Mouse (Mus musculus): ENCODE data around the gene Efna4. TPM values are rescaled to one million over a fixed set of nuclear protein-coding genes. Genes with fewer than 3 reads are reported as not detected.

The Efna4 gene
- polyA plus RNA-seq, 1 experiment from 2014 or later: 0.24 TPM

DNA sequence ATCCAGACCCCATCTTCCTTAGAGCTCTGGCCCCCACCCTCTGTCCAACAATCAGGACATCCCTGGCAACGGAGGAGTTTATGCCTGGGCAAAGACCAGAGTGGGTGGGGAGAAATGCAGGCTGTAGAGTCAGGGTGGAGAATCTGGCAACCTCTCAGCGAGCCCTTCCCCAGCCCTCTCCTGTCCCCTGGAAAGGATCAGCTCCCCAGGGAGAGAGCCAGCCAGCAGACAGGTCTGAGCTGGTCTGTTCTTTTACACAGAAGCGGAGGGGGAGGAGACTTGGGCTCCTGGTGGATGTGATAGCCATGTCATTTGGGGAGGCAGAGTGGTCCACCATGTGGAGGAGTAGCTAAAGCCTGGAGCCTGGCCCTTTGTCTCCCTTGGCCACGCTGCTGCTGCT is 9.2 kb downstream of the Efna4 start:
- Histone ChIP-seq H3K9ac (no peak overlapping the region), H3K36me3 (replicated peaks) (no peaks in the 10 kb centered on the region), H3K9me3 (replicated peaks) (no peaks in the 10 kb centered on the region), H3K27me3 (peaks cover 89% of the 10 kb centered on the region), H3K4me2 (no peak overlapping the region), H3K4me1 (replicated peaks) (0 out of 2 replicates have a peak, but pooled peaks cover 4% of the 10 kb centered on the region), H3K4me3 (replicated peaks) (no peak overlapping the region), H3K27ac (replicated peaks) (no peak overlapping the region)
- ATAC-seq (ENCODE audit: insufficient read depth): no peak
- WGBS (ENCODE audit: insufficient replicate concordance): 21% methylated on average over 4 of the region's 4 CpGs

DNA sequence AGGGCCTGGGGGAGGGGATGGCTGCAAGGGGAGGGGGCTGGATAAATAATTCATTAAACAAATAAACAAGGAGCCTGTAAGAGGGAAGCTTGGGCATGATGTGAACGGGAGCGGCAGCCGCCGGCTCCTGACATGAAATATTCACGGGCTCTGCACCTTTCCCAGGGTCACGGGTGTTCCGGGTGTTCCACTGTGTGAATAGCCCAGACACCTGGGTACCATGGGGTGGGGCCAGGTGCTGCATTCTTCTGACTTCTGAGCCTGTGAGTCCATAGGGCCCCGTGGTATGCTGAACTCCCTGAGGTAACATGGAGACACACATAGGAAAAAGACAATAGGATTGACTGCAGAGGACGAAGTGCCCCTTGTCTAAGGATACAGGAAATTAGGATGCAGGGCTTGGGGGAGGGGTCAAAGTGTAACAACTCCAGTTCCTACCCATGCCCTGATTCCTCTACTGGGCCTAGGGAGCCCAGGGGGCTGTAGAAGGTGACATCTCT is 10.4 kb downstream of the Efna4 start:
- Histone ChIP-seq H3K27me3 (peaks cover 94% of the 10 kb centered on the region), H3K9ac (no peak overlapping the region), H3K27ac (replicated peaks) (no peak overlapping the region), H3K4me1 (replicated peaks) (peaks cover 9% of the 10 kb centered on the region), H3K36me3 (replicated peaks) (no peaks in the 10 kb centered on the region), H3K4me2 (no peak overlapping the region), H3K9me3 (replicated peaks) (no peaks in the 10 kb centered on the region), H3K4me3 (replicated peaks) (no peak overlapping the region)
- 51% methylated on average over 9 of the region's 9 CpGs for WGBS (ENCODE audit: insufficient replicate concordance)
- ATAC-seq (ENCODE audit: insufficient read depth): no peak

DNA sequence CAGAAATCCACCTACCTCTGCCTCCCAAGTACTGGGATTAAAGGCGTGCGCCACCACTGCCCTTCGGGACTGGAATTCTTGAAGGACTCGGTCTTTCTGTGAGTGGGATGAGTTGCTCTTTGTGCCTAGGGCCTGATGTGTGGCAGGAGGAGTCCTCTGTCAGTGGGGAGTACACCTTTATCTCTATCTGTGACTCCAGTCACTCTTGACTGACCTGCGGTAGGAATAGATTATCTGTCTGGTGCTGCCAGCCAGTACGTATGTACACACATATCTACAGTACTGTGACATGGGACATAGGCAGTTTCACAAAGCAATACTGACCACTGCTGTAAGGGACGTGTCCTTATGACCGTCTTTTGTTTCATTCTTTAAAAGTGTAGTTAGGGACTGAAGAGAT is 11.9 kb downstream of the Efna4 start:
- H3K4me3 ChIP-seq (replicated peaks): no peak overlapping the region
- ATAC-seq (ENCODE audit: insufficient read depth): no peak
- H3K4me1 ChIP-seq (replicated peaks): peaks cover 20% of the 10 kb centered on the region
- no peaks in the 10 kb centered on the region for H3K9me3 ChIP-seq (replicated peaks)
- no peak overlapping the region for H3K9ac ChIP-seq
- no peak overlapping the region for H3K27ac ChIP-seq (replicated peaks)
- no peaks in the 10 kb centered on the region for H3K36me3 ChIP-seq (replicated peaks)
- H3K4me2 ChIP-seq: no peak overlapping the region
- peaks cover 95% of the 10 kb centered on the region for H3K27me3 ChIP-seq
- 58% methylated on average over 8 of the region's 8 CpGs for WGBS (ENCODE audit: insufficient replicate concordance)

DNA sequence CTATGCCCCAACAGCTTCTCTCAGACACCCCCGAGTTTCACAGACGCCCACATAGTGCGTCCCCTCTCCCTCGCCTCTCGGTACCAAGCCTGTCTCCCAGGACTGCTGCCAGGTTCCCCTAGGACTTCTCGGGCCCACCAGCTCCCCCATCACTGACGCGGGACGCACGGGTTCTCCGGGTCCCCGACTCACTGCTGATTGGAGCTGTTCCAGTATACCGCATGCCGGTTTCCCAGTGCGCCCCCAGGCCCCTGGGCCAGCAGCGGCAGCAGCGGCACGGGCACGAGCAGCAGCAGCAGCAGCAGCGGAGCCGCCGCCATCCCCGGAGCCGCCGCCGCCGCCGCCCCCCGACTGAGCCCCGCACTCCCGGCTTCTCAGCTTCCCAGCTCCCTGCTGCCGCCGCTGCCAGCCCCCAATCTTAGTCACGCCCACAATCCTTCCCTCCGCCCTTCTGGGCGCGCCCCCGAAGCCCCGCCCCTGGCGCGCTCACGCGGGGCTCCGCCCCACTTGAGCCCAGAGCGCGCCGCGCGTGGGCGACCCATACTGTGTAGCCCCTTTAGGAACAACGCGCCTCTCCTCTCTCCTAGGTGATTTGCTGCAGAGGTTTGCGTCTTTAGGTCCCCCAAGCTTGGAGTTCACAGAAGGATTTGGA is 15.2 kb downstream of the Efna4 start, which contains the start of gene Efna3:
Gene Efna3 (minus strand): TSS at position 452 of the 652 bp plus-strand sequence.
- Histone ChIP-seq H3K4me1 (replicated peaks) (peaks cover 35% of the 10 kb centered on the region), H3K27ac (replicated peaks) (no peak within 1 kb of the TSS), H3K27me3 (peaks cover 98% of the 10 kb centered on the region), H3K36me3 (replicated peaks) (no peaks in the 10 kb centered on the region), H3K4me2 (peak within 1 kb of the TSS; percentile 68), H3K9me3 (replicated peaks) (no peaks in the 10 kb centered on the region), H3K4me3 (replicated peaks) (peak within 1 kb of the TSS; percentile 45), H3K9ac (no peak within 1 kb of the TSS)
- WGBS (ENCODE audit: insufficient replicate concordance): under 1% methylated on average over 53 of the region's 53 CpGs
- ATAC-seq (ENCODE audit: insufficient read depth): no peak

DNA sequence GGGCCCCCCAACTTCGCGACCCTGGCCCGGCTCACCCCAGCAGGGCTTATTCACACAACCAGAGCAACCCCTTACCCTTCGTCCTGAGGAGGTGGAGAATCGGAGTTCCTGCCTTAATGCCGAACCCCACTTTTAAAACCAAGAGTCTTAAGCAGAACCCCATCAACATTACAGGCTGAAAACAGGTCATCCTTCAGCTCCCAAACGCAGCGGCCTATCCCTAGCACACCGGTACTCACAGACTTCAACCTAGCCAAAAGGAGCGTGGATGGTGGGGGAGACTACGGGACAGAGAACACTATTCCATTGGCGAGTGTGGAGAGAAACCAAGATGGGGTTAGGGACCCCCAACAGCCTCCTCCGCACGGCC is 15.7 kb downstream of the Efna4 start:
- Histone ChIP-seq H3K9me3 (replicated peaks) (no peaks in the 10 kb centered on the region), H3K4me2 (peak overlapping the region; percentile 68), H3K27me3 (peaks cover 98% of the 10 kb centered on the region), H3K9ac (no peak overlapping the region), H3K4me1 (replicated peaks) (peaks cover 35% of the 10 kb centered on the region), H3K4me3 (replicated peaks) (peak overlapping the region; percentile 45), H3K27ac (replicated peaks) (no peak overlapping the region), H3K36me3 (replicated peaks) (no peaks in the 10 kb centered on the region)
- WGBS (ENCODE audit: insufficient replicate concordance): 2% methylated on average over 14 of the region's 14 CpGs
- no peak for ATAC-seq (ENCODE audit: insufficient read depth)

DNA sequence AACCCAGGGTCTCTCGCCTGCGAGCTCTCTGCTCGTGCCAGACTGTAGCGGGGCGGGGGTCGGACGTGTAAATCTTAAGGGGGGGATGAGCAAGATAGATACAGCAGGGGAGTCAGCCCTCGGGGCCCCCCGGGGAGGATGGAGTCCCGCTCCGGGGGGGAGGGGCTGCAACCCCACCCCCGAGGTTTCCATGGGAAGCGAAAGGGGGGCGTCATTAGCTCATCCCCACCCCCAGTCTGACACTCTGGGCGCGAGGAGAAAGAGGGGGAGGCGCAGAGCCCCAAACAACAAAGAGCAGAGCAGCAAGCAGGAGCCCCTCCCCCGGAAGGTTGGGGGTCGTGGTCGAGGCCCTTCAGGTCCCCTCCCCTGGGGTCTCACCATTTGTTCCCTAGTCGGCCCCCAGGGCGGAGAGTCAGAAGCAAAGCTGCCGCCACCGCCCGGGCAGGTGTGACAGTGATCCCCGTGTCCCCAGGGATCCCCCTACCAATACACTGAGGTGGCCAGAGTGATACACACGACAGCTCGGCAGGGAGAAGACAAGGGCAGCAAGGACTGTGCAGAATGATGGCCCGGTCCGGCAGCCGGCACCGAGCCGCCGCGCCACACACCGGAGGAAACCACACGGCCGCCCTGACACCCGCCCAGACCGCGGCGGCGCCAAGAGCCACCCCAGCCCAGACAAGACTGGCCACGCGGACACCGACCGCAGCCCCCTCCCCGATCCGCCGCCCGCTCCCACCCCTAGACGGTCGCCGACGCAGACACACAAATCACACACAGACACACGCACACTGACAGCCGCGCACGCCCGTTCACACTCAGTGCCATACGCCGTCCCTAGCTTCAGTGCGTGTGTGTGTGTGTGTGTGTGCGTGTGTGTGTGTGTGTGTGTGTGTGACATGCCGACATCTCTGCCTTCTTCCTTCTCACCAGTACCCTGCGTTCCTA is 16.4 kb downstream of the Efna4 start:
- no peaks in the 10 kb centered on the region for H3K36me3 ChIP-seq (replicated peaks)
- H3K27ac ChIP-seq (replicated peaks): no peak overlapping the region
- peaks cover 100% of the 10 kb centered on the region for H3K27me3 ChIP-seq
- peak overlapping the region; percentile 17 for H3K4me3 ChIP-seq (replicated peaks)
- no peak overlapping the region for H3K9ac ChIP-seq
- peaks cover 38% of the 10 kb centered on the region for H3K4me1 ChIP-seq (replicated peaks)
- peak overlapping the region; percentile 68 for H3K4me2 ChIP-seq
- 2% methylated on average over 66 of the region's 66 CpGs for WGBS (ENCODE audit: insufficient replicate concordance)
- no peaks in the 10 kb centered on the region for H3K9me3 ChIP-seq (replicated peaks)
- no peak for ATAC-seq (ENCODE audit: insufficient read depth)

DNA sequence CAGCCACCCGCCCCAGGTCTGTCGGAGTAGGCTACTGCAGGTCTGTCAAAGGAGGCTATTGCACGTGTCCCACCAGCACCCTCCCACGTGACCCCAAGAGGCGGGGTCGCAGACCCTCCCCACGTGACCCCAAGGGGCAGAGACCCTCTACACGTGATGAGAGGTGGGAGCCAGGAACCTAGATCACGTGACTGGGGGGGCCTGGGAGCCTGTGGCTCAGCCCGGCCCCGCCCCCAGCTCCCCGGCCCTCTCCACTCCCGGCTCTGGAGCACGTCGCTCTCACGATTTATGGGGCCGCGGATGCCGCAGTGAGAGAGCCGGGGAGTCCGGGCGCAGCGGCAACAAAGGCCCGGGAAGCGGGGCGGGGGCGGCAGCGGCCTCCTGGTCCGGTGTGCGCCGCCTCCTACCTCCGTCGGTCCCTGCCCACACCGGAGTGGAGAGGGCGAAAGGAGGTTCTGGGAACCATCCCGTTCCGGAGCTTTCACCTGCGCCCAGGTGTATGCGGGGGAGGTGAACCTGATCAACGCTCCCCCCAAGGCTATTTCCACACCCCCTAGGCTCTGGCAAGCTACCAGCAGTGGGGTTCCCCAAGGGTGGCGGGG is 17.1 kb downstream of the Efna4 start:
- peak overlapping the region; percentile 68 for H3K4me2 ChIP-seq
- no peaks in the 10 kb centered on the region for H3K9me3 ChIP-seq (replicated peaks)
- no peak overlapping the region for H3K9ac ChIP-seq
- H3K4me3 ChIP-seq (replicated peaks): peak overlapping the region; percentile 17
- H3K36me3 ChIP-seq (replicated peaks): no peaks in the 10 kb centered on the region
- peaks cover 100% of the 10 kb centered on the region for H3K27me3 ChIP-seq
- under 1% methylated on average over 41 of the region's 41 CpGs for WGBS (ENCODE audit: insufficient replicate concordance)
- peaks cover 45% of the 10 kb centered on the region for H3K4me1 ChIP-seq (replicated peaks)
- no peak overlapping the region for H3K27ac ChIP-seq (replicated peaks)
- ATAC-seq (ENCODE audit: insufficient read depth): no peak

DNA sequence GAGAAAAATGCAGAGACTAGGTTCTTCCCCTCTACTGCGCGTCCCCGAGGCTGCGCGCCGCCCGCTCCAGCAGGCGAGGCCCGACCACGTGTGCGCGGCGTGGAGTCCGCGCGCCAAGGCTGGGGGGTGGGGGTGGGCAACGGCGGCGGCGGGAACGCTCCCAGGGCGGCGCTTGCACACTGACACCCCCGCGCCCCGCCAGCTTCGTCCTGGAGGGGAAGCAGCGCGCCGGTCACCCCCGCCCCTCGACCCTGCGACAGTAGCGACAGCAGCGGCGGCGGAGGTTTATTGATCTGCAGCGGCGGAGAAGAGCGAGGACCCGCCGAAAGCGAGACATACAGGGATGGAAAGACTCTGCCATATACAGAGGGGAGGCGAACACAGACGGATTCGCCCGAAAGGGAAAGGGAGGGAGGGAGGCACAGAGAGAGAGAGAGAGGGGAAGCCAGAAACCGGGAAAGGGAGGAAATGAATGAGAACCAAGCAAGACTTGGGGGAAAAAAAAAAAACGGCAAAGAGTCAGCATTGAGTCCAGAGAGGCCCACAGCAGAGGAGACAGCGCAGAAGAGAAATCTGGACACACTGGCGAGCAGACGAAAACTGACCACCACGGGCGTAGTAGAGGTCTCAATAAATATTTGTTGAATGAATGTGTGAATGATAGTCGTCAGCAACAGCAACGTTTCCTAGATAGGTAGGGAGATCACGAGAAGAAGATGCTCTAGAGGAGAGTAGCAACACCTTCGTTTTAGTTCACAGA is 18.1 kb downstream of the Efna4 start:
- no peak for ATAC-seq (ENCODE audit: insufficient read depth)
- peaks cover 53% of the 10 kb centered on the region for H3K4me1 ChIP-seq (replicated peaks)
- H3K9me3 ChIP-seq (replicated peaks): no peaks in the 10 kb centered on the region

DNA sequence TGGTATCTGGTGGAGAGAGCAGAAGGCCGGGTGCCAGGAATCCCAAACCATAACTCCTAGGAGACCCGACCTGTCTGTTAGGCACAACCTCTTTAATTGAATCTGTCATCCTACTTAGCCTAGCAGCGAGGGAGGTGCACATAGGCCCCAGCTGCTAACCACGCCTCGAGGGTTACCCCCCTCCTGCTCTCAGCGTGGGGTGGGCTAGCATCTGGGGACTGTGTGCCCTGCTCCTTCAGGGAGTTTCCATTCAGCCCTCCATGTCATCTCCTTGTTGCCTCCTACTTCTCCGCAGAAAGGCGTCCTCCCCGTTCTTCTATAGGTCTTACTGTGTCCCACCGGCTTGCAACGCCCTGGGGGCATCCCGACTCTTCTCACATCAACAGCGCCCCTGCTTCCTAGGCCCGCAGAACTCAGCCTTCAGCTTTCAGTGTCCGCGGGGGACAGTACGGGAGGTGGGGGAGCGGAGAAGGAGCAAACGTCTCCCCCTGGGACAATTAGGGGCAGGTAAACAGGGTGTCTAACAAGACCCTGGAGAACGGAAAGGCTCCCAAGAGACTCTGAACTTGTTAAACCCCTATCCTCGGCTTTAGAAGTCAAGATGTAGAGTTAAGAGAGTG is 18.7 kb downstream of the Efna4 start:
- H3K4me2 ChIP-seq: peak overlapping the region; percentile 54; the same call in 1 of the 2 replicates
- H3K9me3 ChIP-seq (replicated peaks): no peaks in the 10 kb centered on the region
- no peak overlapping the region for H3K9ac ChIP-seq
- H3K27me3 ChIP-seq: peaks cover 100% of the 10 kb centered on the region
- H3K4me3 ChIP-seq (replicated peaks): peak overlapping the region; percentile 36; the same call in 1 of the 2 replicates
- ATAC-seq (ENCODE audit: insufficient read depth): no peak
- no peaks in the 10 kb centered on the region for H3K36me3 ChIP-seq (replicated peaks)
- H3K27ac ChIP-seq (replicated peaks): no peak overlapping the region
- H3K4me1 ChIP-seq (replicated peaks): peaks cover 53% of the 10 kb centered on the region
- 19% methylated on average over 21 of the region's 21 CpGs for WGBS (ENCODE audit: insufficient replicate concordance)

More for the DNA sequence above, 18.1 kb downstream of the Efna4 start:
- H3K9ac ChIP-seq: no peak overlapping the region
- H3K36me3 ChIP-seq (replicated peaks): no peaks in the 10 kb centered on the region
- 3% methylated on average over 58 of the region's 58 CpGs for WGBS (ENCODE audit: insufficient replicate concordance)
- peaks cover 100% of the 10 kb centered on the region for H3K27me3 ChIP-seq
- no peak overlapping the region for H3K27ac ChIP-seq (replicated peaks)
- H3K4me3 ChIP-seq (replicated peaks): peak overlapping the region; percentile 36
- peak overlapping the region; percentile 54 for H3K4me2 ChIP-seq

DNA sequence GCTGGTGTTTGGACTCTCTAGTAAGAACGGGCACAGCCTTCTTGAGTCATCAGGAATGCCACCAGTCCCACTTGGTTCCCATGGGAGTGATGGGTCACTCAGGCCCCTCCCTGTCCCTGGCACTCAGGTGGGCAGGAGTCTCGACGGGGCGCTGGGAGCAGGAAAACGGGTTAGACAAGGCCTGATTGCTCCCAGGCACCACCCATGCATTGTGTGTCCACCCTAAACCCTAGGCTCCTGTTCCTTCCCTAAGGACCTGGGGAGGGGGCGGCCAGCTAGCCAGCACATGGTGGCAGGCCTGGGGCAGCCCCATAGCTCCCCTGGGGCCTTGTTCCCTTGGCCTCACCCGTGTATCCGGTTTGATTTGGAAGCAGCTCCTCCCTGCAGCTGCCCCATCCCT is 19.5 kb downstream of the Efna4 start:
- Histone ChIP-seq H3K9me3 (replicated peaks) (no peaks in the 10 kb centered on the region), H3K4me2 (no peak overlapping the region), H3K27me3 (peaks cover 95% of the 10 kb centered on the region), H3K4me3 (replicated peaks) (no peak overlapping the region), H3K4me1 (replicated peaks) (peaks cover 53% of the 10 kb centered on the region), H3K9ac (no peak overlapping the region), H3K27ac (replicated peaks) (no peak overlapping the region), H3K36me3 (replicated peaks) (no peaks in the 10 kb centered on the region)
- 64% methylated on average over 8 of the region's 8 CpGs for WGBS (ENCODE audit: insufficient replicate concordance)
- no peak for ATAC-seq (ENCODE audit: insufficient read depth)

Data from liver, embryonic 15.5 days (tissue).